Mouse (Mus musculus) gastrocnemius, adult 18-20 months (tissue): ENCODE data around the gene Ppp2r1b. TPM values are rescaled to one million over a fixed set of nuclear protein-coding genes. Genes with fewer than 3 reads are reported as not detected.

Experiments used
- DNase-seq: peaks from one replicate; pipeline ENCODE4 v3.0.0; 2021; ENCODE audit warnings: low spot score
- total RNA-seq, 2 experiments: library from RNA; stranded (reverse); gene quantifications; 2 replicates each; pipeline ENCODE4 v1.2.3; 2021

The Ppp2r1b gene
- total RNA-seq, 2 experiments from 2014 or later: 4.3 to 5.4 TPM

GRCm38 (mm10) chr9:50836097-50836496 is 9.0 kb upstream of the Ppp2r1b start:
- no peak for DNase-seq

GRCm38 (mm10) chr9:50841079-50841789 is 3.9 kb upstream of the Ppp2r1b start:
- DNase-seq: peak; percentile 28

GRCm38 (mm10) chr9:50845547-50845946 is 446 bp downstream of the Ppp2r1b start:
- no peak for DNase-seq

- DNase-seq: no peak
Observed at GRCm38 (mm10) chr9:50847133-50847532, 2.0 kb downstream of the Ppp2r1b start.

- no peak for DNase-seq
Observed at GRCm38 (mm10) chr9:50847606-50848368, 2.7 kb downstream of the Ppp2r1b start.

- no peak for DNase-seq
Observed at GRCm38 (mm10) chr9:50848821-50849220, 3.7 kb downstream of the Ppp2r1b start.

GRCm38 (mm10) chr9:50849249-50849648 is 4.1 kb downstream of the Ppp2r1b start:
- DNase-seq: peak; percentile 93

GRCm38 (mm10) chr9:50849755-50850154 is 4.7 kb downstream of the Ppp2r1b start:
- DNase-seq: no peak

GRCm38 (mm10) chr9:50850271-50850670 is 5.2 kb downstream of the Ppp2r1b start:
- no peak for DNase-seq

- DNase-seq: no peak
Observed at GRCm38 (mm10) chr9:50850713-50851112, 5.6 kb downstream of the Ppp2r1b start.

GRCm38 (mm10) chr9:50852634-50853349 is 7.7 kb downstream of the Ppp2r1b start:
- DNase-seq: no peak

GRCm38 (mm10) chr9:50854376-50854775 is 9.3 kb downstream of the Ppp2r1b start:
- DNase-seq: no peak

- DNase-seq: no peak
Observed at GRCm38 (mm10) chr9:50855133-50855766, 10.1 kb downstream of the Ppp2r1b start.

GRCm38 (mm10) chr9:50855780-50856179 is 10.7 kb downstream of the Ppp2r1b start:
- DNase-seq: no peak

- DNase-seq: peak; percentile 94
Observed at GRCm38 (mm10) chr9:50856341-50857081, 11.4 kb downstream of the Ppp2r1b start.

GRCm38 (mm10) chr9:50857082-50857641 is 12.1 kb downstream of the Ppp2r1b start:
- DNase-seq: no peak

GRCm38 (mm10) chr9:50858681-50859080 is 13.6 kb downstream of the Ppp2r1b start:
- no peak for DNase-seq

GRCm38 (mm10) chr9:50861119-50861839 is 16.2 kb downstream of the Ppp2r1b start:
- DNase-seq: no peak

- DNase-seq: no peak
Observed at GRCm38 (mm10) chr9:50863824-50864223, 18.7 kb downstream of the Ppp2r1b start.

GRCm38 (mm10) chr9:50864877-50865276 is 19.8 kb downstream of the Ppp2r1b start:
- DNase-seq: no peak
